Mouse (Mus musculus): ENCODE measurements around the gene Edrf1. TPM values are rescaled to one million over a fixed set of nuclear protein-coding genes. Genes with fewer than 3 reads are reported as not detected.

The Edrf1 gene
- total RNA-seq (2023): 44.8 TPM

GRCm38 (mm10) chr7:133637361-133638305 is at the start of gene Edrf1:
Gene Edrf1 (plus strand): TSS chr7:133637543.

DNA sequence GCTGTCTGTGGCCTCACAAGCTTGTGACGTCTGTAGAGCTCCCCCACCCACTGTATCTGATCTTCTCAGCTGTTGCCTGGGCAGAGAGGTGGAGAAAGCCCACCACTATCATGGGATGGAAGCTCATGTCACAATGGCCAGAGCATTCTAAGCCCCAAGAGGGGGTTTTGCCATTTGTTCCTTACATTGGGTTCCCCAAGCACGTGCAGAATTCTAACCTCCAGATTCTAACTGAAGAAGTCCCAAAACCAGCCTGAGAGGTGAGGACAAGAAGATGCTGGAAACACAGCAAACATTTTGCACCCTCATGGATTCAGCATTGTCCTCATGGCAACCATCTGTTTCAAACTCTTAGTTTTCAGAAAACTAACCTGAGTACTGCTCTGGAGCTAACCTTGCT is 35.3 kb upstream of the Edrf1 start, which contains the start of gene Tex36:
Gene Tex36 (minus strand): TSS at position 101 of the 400 bp plus-strand sequence.

GRCm38 (mm10) chr7:133679961-133680360 is 42.6 kb downstream of the Edrf1 start, which contains the start of gene Mmp21:
Gene Mmp21 (minus strand): TSS chr7:133680061.

Other genes with a start within 250 kb of the Edrf1 start
- not detected for gene Tex36, start 35.4 kb upstream of the Edrf1 start, total RNA-seq (2023)
- gene Mmp21, start 42.5 kb downstream of the Edrf1 start, total RNA-seq (2023): not detected
- 60.1 TPM for gene Bccip, start 71.8 kb downstream of the Edrf1 start, total RNA-seq (2023)
- 7.8 TPM for gene Uros, start 72.5 kb downstream of the Edrf1 start, total RNA-seq (2023)
- gene Fank1, start 139.3 kb downstream of the Edrf1 start, total RNA-seq (2023): not detected
- gene Dhx32, start 145.2 kb downstream of the Edrf1 start, total RNA-seq (2023): 14.0 TPM